Mouse (Mus musculus) ES-E14 (cell line): ENCODE measurements around the gene Spin1. TPM values are rescaled to one million over a fixed set of nuclear protein-coding genes. Genes with fewer than 3 reads are reported as not detected.

ENCODE experiments used
- DNase-seq: peaks from one replicate; pipeline ENCODE4 v3.0.0-alpha.2; 2013; ENCODE audit warnings: low read depth, low spot score
- H3K27ac ChIP-seq: 2 replicates; pipeline ENCODE4 v1.5.1; 2012; ENCODE audit warnings: low read depth, mild to moderate bottlenecking, low read length, moderate library complexity, mixed read lengths; ENCODE audit not compliant: poor library complexity, insufficient read depth, severe bottlenecking
- H3K36me3 ChIP-seq: 2 replicates; pipeline ENCODE4 v1.6.1; 2012; ENCODE audit warnings: mild to moderate bottlenecking, low read length, moderate library complexity, mixed read lengths; ENCODE audit not compliant: control insufficient read depth, poor library complexity, insufficient read depth, severe bottlenecking
- H3K4me1 ChIP-seq, 2 experiments: fragments of 150-350 bp in 1 of 2; sonication (generic) in 1 of 2; 2 replicates each; pipeline ENCODE4 v1.6.1; 2012; ENCODE audit warnings: low read length in 2 of 2, mild to moderate bottlenecking in 1 of 2, mixed read lengths in 1 of 2; ENCODE audit not compliant: control insufficient read depth in 2 of 2, insufficient read depth in 2 of 2, poor library complexity in 1 of 2
- H3K4me3 ChIP-seq, 2 experiments: fragments of 150-350 bp in 1 of 2; sonication (generic) in 1 of 2; 2 replicates each; pipeline ENCODE4 v1.5.1; 2012; ENCODE audit warnings: low read length in 2 of 2, low read depth in 1 of 2, mild to moderate bottlenecking in 1 of 2, mixed read lengths in 1 of 2; ENCODE audit not compliant: insufficient read depth in 1 of 2, poor library complexity in 1 of 2, severe bottlenecking in 1 of 2
- H3K9ac ChIP-seq: 2 replicates; pipeline ENCODE4 v1.6.1; 2012; ENCODE audit warnings: low read depth, mild to moderate bottlenecking, low read length, mixed read lengths; ENCODE audit not compliant: poor library complexity, insufficient read depth, severe bottlenecking
- H3K9me3 ChIP-seq: fragments of 150-350 bp; sonication (generic); 2 replicates; pipeline ENCODE4 v1.6.1; 2012; ENCODE audit warnings: low read depth, mild to moderate bottlenecking, low read length; ENCODE audit not compliant: control insufficient read depth, insufficient read depth
- CHD2 ChIP-seq: IDR thresholded peaks from 2 replicates; pipeline ENCODE4 v1.6.1; 2014; ENCODE audit warnings: mild to moderate bottlenecking, low read depth, low read length, inconsistent platforms
- HCFC1 ChIP-seq: IDR thresholded peaks from 2 replicates; pipeline ENCODE4 v1.6.1; 2012; ENCODE audit warnings: low read length, inconsistent platforms, borderline replicate concordance; ENCODE audit not compliant: insufficient read depth
- MAFK ChIP-seq: IDR thresholded peaks from 2 replicates; pipeline ENCODE4 v1.6.1; 2014; ENCODE audit warnings: mild to moderate bottlenecking, low read depth, low read length, inconsistent platforms; ENCODE audit not compliant: insufficient read depth
- ZC3H11A ChIP-seq: IDR thresholded peaks from 2 replicates; pipeline ENCODE4 v1.6.1; 2012; ENCODE audit warnings: low read depth, mild to moderate bottlenecking, inconsistent platforms, low read length, borderline replicate concordance
- ZNF384 ChIP-seq: IDR thresholded peaks from 2 replicates; pipeline ENCODE4 v1.6.1; 2012; ENCODE audit warnings: low read depth, low read length, inconsistent platforms
- in situ Hi-C, 2 experiments: fragments of 600-800 bp; cut with MboI; formaldehyde crosslinking; loops; one replicate each; pipeline ENCODE4 v1.15.1; 2025; ENCODE audit warnings: low sequenced_read_pairs in 2 of 2, inconsistent platforms in 1 of 2; ENCODE audit not compliant: unreplicated experiment in 2 of 2
- total RNA-seq: library from RNA; depleted of rRNA; stranded (reverse); fragments of 300-350 nt; gene quantifications from 2 replicates; pipeline ENCODE4 v1.2.3, GENCODE M21; 2012

The Spin1 gene
- total RNA-seq, 1 experiment, result 36.4 TPM

DNA sequence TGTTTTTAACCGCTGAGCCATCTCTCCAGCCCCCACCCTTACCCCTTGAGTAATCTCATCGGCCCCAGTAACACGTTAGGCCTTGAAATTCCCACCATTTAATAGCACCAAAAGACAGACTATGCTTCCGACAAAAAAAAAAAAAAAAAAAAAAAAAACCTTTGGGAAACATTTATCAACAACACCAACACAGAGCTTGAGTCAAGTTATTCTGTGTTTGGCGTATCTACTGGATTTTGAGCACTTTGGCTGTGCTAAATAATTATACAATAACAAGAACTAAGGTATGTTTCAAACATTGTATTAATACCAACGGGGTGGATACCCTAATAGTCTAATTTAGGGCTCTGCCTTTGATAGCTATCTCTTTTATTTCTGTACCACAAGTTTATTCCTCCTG lies 4.0 kb upstream of the Spin1 start:
- DNase-seq, result no peak
- Histone ChIP-seq H3K36me3 (peaks cover 6% of the 10 kb centered on the region; the same call in 1 of the 2 replicates), H3K9me3 (peaks cover 4% of the 10 kb centered on the region), H3K9ac (no peak overlapping the region), H3K4me1 (peaks cover 0 to 3% of the 10 kb centered on the region in 2 experiments; a peak in 2 of 4 replicates), H3K4me3 (no peak overlapping the region), H3K27ac (no peak overlapping the region)
- TF ChIP-seq CHD2, result no peak
- peak; percentile 56; the same call in 1 of the 2 replicates for TF ChIP-seq ZNF384
- TF ChIP-seq HCFC1, result no peak
- no peak for TF ChIP-seq MAFK
- no peak for TF ChIP-seq ZC3H11A
- in situ Hi-C loops, result no loop called here

DNA sequence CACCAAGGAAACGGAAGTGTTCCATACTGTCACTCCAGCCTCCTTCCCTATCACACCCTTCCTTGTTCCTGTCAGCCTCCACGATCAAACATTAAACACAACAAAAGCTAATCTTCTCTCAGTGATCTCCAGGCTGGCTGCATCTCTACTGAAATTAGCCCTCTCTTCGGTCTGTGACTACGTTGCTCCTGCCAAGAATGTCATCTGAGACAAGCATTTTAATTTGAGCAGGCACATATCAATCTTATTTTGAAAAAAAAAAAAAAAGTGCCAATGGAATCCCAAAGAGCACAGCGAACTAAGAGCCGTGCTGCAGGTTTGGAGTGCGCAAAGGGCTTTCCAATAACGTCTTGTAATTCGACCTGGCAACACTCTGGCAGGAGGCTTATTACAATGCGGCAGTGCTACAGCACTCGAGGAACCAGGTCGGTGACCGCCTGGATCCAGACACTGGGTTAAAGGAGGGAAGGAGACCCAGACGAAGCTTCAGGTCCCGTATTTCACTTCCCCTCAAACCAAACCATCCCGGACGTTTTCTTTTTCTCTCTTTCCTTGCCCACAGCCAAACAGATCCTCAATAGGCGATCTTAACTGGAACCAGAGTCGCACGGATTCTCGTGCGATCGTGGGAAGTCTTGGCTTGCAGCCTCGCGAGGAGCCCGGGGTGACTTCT lies 984 bp upstream of the Spin1 start:
- no peak for DNase-seq
- no peak for TF ChIP-seq HCFC1
- peak; percentile 72 for TF ChIP-seq CHD2
- peak; percentile 56; the same call in 1 of the 2 replicates for TF ChIP-seq ZNF384
- no peak for TF ChIP-seq ZC3H11A
- TF ChIP-seq MAFK, result no peak
- H3K4me1 ChIP-seq, result peaks cover 2% of the 10 kb centered on the region in 2 experiments; a peak in 2 of 4 replicates
- in situ Hi-C loops, result no loop called here
- peak overlapping the region; percentile 85 to 98 for H3K4me3 ChIP-seq
- peak overlapping the region; percentile 89 for H3K27ac ChIP-seq
- H3K36me3 ChIP-seq, result peaks cover 9% of the 10 kb centered on the region; the same call in 1 of the 2 replicates
- H3K9ac ChIP-seq, result peak overlapping the region; percentile 78
- peaks cover 4% of the 10 kb centered on the region for H3K9me3 ChIP-seq

DNA sequence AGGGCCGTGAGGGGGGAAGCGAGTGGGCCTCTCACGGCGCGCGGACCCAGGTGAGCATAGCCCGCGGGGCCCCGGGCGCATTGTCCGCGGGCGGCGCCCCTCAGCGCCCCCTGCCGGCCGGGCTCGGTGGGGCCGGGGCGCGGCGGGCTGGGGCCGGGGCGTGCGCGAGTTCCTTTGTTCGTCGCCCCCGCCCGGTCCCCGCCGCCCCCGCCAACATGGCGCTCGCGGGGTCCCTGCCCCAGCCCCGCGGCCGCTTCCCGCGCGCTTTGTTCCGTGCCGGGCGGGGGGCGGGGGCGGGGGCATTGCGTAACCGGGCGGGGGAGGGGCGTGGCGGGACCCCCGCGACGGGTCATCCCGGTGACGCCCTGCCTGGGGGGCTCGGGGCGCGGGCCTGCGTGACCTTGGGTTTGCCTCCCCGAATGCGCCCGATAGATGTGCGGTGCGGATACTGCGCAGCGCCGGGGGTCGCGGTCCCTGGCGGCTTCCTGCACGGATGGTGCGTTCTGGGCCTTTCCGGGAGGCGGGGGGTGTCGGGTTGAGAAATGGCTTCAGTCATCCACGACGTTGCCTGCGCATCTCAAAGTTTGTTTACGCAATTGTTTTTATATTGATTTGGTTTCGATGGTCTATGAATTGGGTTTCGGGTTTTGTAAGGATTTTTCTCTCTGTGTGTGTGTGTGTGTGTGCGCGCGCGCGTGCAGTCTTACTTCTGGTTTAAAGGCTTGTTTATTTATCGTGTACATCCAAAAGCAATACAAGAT lies 516 bp downstream of the Spin1 start:
- Histone ChIP-seq H3K9ac (peak overlapping the region; percentile 99), H3K36me3 (peaks cover 11% of the 10 kb centered on the region; the same call in 1 of the 2 replicates), H3K4me1 (0 out of 4 replicates have a peak, but pooled peaks cover 0 to 2% of the 10 kb centered on the region in 2 experiments), H3K4me3 (peak overlapping the region; percentile 80 to 98), H3K9me3 (peaks cover 4% of the 10 kb centered on the region), H3K27ac (peak overlapping the region; percentile 100)
- TF ChIP-seq HCFC1 (no peak), MAFK (no peak), ZC3H11A (no peak), ZNF384 (no peak), CHD2 (no peak)
- no peak for DNase-seq
- in situ Hi-C loops, result no loop called here

DNA sequence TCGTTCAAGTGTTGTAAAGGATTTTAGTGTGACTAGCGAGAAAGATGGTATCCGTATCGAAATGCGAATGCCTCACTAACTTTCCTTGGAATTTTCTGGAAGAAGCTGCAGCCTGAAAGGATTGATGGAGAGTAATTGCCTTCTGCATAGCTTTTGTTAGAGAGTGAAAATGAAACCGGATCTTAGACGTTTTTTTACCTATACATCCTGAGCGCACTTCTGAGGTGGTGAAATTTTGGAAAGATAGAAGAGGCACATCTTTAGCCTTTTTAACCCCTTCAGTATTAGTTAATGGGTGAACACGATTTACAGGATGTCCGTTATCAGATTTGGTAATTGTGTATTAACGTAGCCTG lies 1.1 kb downstream of the Spin1 start:
- no peak for DNase-seq
- in situ Hi-C loops, result no loop called here
- peaks cover 12% of the 10 kb centered on the region; the same call in 1 of the 2 replicates for H3K36me3 ChIP-seq
- H3K9ac ChIP-seq, result peak overlapping the region; percentile 99
- 0 out of 4 replicates have a peak, but pooled peaks cover 0 to 2% of the 10 kb centered on the region in 2 experiments for H3K4me1 ChIP-seq
- H3K4me3 ChIP-seq, result peak overlapping the region; percentile 80 to 98
- H3K9me3 ChIP-seq, result peaks cover under 1% of the 10 kb centered on the region
- H3K27ac ChIP-seq, result peak overlapping the region; percentile 100; the same call in 1 of the 2 replicates
- no peak for TF ChIP-seq ZC3H11A
- TF ChIP-seq ZNF384, result no peak
- TF ChIP-seq HCFC1, result no peak
- no peak for TF ChIP-seq CHD2
- no peak for TF ChIP-seq MAFK
